Mouse (Mus musculus) layer of hippocampus, adult 8-10 months (tissue): Measurements from ENCODE around the gene Gm10322. TPM values are rescaled to one million over a fixed set of nuclear protein-coding genes. Genes with fewer than 3 reads are reported as not detected.

Source experiments
- DNase-seq, 2 experiments: peaks; one replicate each; pipeline ENCODE4 v3.0.0; 2022; ENCODE audit warnings: low spot score in 2 of 2
- total RNA-seq, 4 experiments: library from RNA; stranded (reverse); gene quantifications; 2 replicates each; pipeline ENCODE4 v1.2.4; 2022

The Gm10322 gene
- not detected for total RNA-seq

DNA sequence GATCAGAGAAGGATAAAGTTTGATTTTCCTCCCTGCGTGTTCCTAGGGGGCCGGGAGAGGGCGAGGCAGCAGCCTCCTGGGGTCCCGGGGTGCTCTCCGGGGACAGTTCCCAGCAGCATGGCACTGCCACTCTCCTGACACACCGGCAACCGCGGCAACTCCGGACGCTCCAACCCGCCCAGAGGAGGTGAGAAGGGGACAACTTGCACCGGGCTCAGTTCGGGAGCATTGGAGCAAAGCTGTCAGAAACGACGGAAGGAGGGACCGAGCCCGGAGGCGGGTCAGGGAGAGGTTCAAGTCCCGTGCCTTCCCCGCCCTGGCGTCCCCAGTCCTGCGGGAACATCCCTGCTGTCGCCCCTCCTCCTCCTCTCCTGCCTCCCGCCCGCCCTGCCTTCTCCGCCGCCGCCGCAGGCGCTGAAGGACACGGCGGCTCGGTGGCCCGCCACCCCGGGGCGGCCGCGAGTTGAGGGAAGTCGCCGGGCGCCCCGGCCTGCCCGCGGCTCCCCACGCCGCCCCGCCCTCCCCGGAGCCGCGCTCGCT, at the start of gene Gm10322:
Gm10322 (plus strand) TSS at position 83 of the 540 bp plus-strand sequence.
- no peak for DNase-seq

DNA sequence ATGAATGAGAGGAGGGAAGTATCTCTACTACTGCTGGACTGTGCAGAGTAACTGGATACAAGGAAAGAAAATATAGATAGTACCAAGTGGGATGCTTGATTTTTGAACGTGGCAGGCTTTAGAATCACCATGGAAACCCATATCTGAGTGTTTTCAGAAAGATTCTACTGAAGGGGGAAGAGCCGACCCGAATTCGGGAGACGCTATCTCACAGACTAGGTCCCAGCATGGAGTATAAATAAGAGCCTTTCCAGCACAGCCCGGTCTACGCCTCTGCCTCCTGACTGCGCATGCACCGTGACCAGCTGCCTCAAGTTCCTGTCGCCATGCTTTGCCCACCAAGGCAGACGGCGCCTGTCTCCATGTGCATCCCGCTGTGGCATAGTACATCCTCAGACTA, 48.9 kb upstream of the Gm10322 start:
- DNase-seq, result no peak

DNA sequence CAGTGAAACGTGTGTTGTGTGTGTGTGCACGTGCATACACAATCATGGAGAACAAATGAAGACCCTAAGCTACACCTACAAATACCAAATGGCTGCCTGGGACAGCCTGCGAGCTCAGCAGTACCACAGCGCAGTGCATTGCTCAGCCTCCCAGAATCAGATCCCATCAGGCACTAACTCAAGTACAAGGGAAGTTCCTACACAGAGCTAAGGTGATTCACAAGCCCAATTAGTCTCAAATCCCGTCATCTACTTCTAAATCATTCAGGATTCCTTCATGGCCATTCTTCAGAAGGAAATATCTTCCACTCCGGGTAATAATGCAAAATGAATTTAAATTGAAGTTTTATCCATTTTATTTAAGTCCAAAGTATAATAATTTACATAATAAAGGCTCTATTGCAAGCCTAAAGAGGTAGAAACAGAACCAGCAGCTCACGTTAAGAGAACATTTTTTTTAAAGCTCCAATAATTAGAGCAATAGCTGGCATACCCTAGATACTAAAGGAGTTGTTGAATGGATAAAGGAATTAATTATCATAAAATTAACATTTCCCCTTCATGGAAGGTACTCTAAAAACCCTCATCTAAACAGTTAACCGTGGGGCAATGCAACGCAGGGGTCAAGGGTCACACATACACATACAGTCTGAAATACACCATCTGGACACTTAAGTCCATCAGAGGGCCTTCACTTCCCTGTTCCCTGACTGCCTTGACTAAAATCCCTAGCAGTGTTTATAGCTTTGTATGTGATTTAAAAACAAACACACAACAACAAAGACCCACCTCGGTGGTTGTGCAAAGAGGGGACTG, 47.0 kb upstream of the Gm10322 start:
- DNase-seq, result no peak

DNA sequence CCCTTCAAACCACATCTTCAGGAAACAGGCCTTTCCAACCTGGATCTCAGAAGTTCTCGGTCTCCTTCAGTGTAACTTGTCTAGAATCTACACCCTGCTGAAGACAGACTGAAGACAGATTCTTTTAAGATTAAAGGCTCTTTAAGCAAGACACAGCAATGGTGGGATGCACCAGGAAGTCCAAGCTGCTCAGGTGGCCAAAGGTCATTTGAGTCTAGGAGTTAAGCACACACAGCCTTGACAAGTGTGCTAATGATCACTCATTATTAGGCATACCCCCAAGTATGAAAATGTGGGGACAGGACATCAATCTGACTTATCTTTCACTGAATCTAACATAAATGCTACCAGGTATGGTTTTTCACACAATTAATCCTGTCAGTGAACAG, 46.4 kb upstream of the Gm10322 start:
- no peak for DNase-seq

DNA sequence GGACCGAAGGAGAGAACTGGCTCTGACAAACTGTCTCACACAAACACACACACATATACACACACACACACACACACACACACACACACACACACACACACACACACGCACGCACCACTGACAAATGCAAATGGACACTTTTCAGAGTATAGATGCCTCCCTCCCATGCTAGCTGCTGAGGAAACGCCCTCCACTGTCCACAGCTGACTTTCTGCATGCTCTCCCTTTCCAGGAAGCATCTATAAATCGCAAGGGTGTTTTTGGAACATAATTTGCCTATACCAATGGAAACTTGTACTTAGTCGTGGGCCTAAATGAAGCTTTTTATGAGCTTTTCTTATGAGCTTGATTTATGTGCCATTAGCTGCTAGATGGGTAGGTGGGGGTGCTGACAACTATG, 45.5 kb upstream of the Gm10322 start:
- DNase-seq, result no peak

DNA sequence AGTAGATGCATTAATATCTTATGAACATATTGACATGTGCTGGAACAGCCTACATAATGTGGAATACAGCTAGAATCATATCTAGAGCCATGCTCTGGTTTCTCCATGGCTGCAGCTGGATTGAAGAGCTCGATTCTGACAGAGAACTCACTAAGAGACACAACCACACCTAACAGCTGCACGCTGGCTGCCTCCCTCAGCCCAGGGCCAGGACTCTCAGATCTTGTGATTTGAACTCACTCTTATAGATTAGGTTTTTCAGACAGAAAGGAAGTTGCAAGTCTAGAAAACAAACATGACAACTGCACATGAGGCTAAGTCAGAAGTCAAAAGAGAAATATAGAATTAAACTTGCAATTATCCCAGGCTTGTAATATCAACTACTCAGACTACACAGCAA, 45.1 kb upstream of the Gm10322 start:
- no peak for DNase-seq

DNA sequence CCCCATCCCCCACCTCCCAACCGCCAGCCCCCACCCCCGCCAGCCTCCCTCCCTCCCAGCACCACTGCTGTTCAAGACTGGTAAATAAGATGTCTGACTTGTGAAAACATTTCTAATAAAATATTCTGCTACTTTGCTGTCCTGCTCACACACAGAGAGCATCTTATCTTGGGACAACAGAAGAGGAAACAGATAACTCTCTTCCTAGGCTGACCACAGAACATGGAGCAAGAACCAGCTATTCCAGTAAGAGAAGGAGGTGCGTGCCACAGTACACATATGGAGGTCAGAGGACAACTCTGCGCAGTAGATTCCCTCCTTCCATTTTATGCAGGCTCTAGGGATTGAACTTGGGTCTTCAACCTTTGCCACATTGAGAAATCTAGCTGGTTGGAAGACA, 44.6 kb upstream of the Gm10322 start:
- no peak for DNase-seq

DNA sequence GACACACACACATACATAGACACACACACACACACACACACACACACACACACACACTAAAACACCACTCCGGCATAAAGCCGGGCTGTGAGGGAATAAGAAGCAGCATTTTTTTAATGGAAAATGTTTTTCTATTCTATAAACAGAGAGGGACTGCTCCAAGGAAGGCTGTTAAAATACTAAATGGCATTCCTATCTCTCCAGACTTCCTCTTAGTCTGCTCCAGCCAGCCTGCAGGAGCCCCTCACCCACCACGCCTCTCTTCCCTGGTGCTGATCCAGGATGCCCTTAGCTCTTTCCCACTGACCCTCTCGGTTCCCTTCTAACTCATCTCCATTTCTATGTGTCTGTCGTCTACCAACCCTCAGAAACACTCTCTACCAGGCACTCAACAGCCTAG, 43.9 kb upstream of the Gm10322 start:
- no peak for DNase-seq

DNA sequence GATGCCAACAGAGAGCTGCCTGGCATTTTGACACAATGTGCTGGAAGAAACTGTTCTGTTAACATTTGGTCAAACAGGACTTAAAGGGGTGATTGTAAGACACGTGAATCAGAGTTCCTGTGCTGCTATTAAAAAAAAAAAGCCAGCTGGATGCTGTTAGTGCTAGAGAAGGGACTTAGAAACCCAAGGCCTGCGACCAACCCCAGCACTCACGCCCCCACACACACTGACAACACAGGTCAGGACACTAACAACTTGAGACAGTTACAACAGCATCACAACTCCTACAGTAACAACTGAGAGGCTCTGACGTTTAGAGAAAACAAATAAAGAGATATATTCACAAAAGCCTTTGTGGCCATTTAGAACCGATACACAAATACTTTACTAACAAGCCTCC, 39.6 kb upstream of the Gm10322 start:
- no peak for DNase-seq

DNA sequence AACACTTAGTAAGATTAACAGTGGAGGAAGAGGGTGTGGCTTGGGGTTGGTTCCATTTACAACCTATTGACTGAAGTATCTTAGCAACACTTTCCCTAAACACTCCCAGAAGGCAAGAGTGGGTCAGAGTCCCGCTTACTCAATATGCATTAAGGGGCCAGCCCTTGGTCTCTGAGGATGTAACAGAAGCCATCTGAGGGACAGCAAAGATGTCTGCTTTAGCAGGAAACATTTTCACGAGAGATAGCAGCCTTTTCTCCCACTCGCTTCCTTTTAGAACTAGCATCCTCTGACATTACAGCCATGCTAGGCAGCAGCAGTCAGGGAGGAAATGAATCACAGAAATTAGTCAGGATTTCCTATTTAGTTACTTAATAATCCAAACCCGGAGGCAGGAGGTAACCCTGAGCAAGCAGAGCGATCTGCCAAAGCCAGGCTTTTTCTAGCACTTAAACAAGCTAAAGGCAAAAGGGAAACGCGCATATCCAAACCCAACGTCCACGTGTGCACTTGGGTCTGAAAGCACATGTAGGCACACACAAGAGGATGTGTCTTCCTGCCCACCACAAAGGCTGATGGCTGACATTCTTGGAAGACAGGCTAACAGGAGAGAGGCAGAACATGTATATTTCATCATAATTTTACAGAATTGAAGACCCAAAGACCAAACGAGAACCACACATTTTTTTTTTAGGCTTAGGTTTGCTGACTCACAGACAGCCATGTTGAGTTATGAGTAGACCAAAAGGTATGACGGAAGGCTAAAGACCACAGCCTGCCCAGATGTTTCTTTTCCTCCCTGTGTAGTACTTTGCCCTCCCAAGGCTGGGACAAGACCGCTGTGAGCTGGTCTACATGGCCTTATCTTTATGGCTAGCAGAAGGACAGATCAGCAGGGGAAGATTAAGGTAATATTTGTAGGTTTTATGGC, 37.7 kb upstream of the Gm10322 start:
- DNase-seq, result no peak

DNA sequence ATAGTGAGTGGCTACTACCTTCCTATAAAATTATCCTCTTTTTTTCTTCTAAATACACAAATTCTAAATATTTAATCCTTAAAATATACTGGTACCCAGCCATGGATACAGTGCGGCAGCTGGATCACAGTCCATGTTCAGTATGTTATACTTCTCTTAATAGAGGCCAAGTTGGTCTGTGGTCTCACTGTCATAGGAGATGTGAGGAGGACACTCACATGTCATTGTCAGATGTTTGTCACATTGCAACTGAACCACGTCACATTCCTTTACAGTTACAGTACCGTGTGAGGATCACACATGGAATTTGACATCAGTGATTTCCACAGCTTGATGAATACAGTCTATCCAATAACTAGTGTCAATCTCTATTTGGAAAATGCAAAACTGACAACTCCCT, 36.2 kb upstream of the Gm10322 start:
- DNase-seq, result no peak

DNA sequence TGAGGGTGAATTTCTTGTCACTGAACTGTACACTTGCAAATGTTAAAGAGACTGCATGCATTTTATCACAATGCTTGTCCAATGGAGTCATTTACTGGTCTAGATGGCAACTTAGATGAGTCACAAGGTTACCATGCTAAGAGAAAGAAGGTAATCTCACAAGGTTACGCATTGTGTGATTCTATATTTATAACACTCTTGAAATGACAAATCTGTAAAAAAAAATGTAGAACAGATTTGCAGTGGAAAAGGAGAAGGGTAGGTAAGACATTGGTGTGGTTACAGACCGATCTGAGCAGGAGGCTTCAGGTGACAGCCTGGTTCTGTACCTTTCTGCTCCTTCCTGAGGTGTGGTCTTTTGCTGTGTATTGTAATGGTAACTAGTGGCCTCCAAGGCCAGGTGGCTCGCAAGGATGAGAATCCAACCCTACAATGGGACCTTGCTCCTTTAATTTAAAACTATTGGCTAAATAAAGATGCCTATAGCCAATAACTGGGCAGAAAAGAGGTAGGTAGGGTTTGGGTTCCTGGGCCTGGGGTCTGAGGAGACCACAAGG, 35.2 kb upstream of the Gm10322 start:
- DNase-seq, result no peak

DNA sequence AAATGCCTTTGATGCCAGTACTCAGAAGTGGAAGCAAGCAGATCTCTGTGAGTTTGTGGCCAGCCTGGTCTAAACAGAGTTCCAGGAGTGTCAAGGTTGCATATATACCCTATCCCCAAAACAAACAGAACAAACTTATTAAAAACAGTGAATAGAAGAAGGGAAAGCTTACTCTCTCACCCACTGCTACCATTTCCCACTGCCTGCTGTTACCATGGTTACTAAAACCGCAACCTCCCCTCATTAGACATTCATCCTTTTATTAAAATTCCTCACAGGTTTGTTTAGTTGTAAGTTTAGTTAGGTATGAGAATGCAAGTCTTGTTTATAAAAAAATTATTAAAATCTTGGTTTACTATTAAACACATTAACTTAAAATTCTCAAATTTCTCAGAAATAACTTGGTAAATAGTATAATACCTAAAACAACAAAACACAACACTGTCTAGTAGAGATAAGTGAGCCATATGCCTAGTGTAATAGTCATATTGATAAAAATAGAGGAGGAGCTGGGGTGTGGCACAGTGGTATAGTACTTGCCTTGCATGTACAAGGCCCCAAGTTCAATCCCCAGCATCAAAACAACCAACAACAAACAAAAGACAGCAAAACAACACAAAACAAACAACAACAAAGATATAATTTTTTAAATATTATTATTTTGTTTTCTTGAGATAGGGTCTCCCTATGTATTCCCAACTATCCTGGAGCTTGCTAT, 33.9 kb upstream of the Gm10322 start:
- DNase-seq, result no peak

DNA sequence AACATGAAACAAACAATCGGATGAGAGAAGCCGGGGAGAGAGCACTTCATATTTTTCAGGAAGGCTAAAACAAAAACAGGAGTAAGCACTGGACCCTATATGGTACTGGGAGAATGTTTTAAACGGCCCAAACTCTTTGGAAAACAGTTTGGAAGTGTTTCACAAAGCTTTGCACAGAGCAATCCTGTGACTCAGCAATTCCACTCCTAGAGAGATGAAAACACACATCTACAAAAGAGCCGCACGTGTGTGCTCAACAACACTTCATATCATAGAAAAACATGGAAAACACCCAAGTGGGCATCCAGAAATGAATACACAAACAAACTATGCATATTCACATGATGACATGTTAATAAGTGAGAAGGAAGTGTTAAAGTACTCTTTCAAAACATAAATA, 30.2 kb upstream of the Gm10322 start:
- no peak for DNase-seq

DNA sequence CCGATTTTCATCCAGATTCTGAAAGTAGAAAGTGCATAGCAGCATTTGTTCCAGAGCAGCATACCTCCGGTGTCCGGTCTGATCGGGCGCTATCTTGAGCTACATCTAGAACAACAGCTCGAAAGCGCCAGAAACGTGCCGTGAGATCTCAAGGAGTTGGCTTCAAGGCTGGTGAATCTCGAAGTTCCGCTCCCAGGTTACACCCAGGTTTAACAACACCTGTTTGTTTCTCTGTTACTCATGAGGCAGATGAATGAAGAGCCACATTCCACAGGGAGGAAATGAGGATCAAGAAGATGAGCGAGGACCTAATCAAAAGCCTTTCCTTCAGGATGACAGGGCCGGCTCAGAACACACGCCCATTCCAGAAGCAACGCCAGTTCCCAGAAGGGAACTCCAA, 29.0 kb upstream of the Gm10322 start:
- no peak for DNase-seq

DNA sequence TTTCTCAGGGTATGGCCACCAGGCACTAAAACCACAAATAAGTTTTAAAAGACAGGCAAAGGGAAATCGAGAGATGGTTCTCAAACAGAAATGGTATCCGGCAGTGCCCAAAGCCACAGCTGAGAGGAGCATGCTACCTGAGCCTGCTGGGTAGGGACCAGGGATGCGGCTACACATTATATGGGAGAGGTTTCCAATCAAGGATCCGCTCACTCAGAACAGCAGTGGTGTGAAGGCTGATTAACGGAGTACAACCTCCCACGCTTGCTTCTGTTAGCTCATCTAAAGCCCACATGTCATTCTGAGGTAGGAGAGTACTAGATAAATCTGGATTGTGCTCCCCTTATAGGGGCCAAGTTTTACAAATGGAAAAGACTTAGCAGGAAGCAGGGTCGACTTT, 27.7 kb upstream of the Gm10322 start:
- DNase-seq, result peak; percentile 51 to 54

DNA sequence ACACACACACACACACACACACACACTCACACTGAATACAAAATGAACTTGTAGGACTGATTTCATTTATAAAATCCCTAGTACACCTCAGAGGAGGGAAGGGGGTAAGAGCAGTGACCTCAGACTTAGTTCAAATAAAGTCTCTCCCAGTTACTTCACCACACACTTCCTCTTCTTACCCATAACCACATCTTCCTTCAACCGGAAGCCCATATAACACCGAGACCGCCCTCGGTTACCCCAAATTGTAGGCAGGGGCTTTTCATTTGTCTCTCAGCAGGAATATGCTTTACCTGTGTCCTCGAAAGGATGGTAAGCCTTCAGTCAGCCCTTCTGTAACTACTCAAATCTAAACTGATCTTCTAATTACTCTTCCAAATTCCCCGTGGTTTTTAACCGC, 26.4 kb upstream of the Gm10322 start:
- no peak for DNase-seq

DNA sequence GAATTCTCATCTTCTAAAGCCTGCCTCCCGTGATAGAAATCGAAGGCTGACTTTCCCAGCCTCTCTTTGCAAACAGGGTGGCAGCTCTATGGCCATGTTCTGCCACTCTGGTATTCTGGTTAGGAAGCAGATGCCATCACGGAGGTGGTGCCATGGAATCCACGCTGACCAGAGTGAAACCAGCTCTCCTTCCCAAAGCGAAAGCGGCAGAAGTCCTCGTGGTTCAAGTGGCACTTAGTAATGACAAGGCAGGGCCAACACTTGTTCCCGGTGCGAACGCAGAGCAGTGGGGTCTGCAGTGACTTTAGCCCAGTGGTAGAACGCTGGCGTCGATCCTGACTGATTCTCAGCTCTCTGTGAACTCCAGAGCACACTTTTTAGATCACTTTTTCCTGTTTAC, 26.0 kb upstream of the Gm10322 start:
- no peak for DNase-seq

DNA sequence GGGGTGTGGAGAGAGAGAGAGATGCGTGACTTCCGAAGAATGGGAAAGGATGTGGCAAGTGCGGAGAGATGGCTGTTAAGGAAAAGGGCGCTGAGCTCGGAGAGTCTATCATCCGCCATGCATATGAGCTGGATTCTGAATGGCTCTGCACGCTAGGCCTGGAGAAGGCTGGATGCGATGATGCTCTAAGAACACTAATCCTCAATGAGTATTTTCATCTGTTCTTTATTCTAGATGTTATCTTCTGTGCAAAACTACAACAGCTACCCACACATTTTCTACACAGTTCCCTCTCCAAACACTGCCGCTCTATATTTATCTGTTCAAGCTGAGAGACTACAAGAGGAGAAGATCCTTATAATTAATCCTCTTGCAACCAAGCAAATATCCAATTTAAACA, 25.3 kb upstream of the Gm10322 start:
- no peak for DNase-seq

DNA sequence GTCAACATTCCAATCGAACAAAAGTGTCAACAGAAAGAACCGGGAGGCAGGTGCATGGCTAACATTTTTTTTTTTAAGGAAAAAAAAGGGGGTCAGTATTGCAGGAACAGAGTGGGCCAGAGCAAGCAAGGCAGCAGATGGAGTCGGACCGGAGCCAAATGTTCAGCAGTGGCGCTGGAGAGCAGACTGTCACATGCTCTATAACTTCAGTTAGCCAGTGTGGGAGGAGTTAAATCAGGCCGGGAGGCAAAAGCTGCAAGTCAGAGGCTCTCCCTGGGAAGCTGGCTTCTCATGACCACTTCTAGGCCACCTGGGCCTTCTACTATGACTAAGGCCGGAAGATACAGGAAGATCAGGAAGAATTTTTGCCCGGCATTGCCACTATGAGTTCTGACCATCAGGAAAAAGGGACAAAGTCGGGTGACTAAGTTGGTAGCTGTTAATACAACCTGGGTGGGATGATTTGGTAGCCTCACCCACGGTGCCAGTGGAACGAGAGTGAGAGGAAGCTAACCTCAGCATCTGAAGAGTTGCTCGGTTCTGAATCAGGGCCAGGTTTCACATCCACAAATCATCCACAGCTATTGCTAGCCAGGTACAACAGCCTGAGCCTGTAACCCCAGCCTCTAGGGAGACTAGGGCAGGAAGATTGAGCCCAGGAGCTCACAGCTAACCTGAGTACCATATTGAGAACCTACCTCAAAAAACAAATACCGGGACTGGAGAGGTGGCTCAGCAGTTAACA, 21.9 kb upstream of the Gm10322 start:
- peak; percentile 53 to 69 for DNase-seq

DNA sequence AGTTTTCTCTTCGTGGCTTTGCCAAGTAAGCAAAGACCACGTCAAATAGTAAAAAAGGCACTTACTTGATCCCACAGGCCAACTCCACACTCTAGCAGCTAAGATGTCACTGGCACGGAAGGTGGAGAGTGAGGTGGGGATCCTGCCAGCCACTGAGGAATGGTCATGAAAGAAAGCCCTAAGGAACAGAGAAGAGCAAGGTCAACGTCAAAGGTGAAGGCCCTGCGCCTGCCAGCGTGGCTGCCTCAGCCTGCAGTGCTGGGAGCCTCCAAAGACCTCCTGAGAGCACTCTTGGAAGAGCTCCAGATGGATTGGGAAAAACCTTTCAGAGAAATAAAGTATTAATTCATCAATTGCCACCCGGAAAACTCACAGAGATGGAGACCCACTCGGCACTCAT, 15.3 kb upstream of the Gm10322 start:
- DNase-seq, result no peak
